Mouse (Mus musculus) testis, adult 2 months (tissue): ENCODE measurements around the gene Fcer1a. TPM values are rescaled to one million over a fixed set of nuclear protein-coding genes. Genes with fewer than 3 reads are reported as not detected.
"Not testable (repeated sequence)": the region's sequence is repeated elsewhere in the genome, so short reads cannot be mapped to it uniquely, and the experiment has no call there.

Experiments
- H3K27ac ChIP-seq: fragments of 200-500 bp; 2 replicates; pipeline ENCODE4 v1.5.1; 2012; ENCODE audit warnings: low read depth, low read length; ENCODE audit not compliant: control insufficient read depth, insufficient read depth
- H3K27me3 ChIP-seq: fragments of 200-500 bp; 2 replicates; pipeline ENCODE4 v1.6.1; 2012; ENCODE audit warnings: mild to moderate bottlenecking, low read length, moderate library complexity; ENCODE audit not compliant: control insufficient read depth, insufficient read depth
- H3K36me3 ChIP-seq: fragments of 200-500 bp; 2 replicates; pipeline ENCODE4 v1.6.1; 2012; ENCODE audit warnings: mild to moderate bottlenecking, low read length; ENCODE audit not compliant: control insufficient read depth, insufficient read depth
- H3K4me1 ChIP-seq: fragments of 200-500 bp; 2 replicates; pipeline ENCODE4 v1.6.1; 2012; ENCODE audit warnings: low read length; ENCODE audit not compliant: control insufficient read depth, insufficient read depth
- H3K4me3 ChIP-seq: fragments of 200-500 bp; 2 replicates; pipeline ENCODE4 v1.5.1; 2012; ENCODE audit warnings: low read depth, mild to moderate bottlenecking, low read length, moderate library complexity, mixed read lengths; ENCODE audit not compliant: control insufficient read depth
- CTCF ChIP-seq: fragments of 200-500 bp; IDR thresholded peaks from 2 replicates; pipeline ENCODE4 v1.5.1; 2012; ENCODE audit warnings: low read depth, mild to moderate bottlenecking, inconsistent platforms, low read length, moderate library complexity; ENCODE audit not compliant: control insufficient read depth, insufficient read depth, insufficient replicate concordance
- POLR2A ChIP-seq: fragments of 200-500 bp; IDR thresholded peaks from 2 replicates; pipeline ENCODE4 v1.6.1; 2012; ENCODE audit warnings: low read depth, mild to moderate bottlenecking, inconsistent platforms, low read length, moderate library complexity; ENCODE audit not compliant: control insufficient read depth
- polyA plus RNA-seq: library from polyadenylated mRNA; depleted of rRNA; stranded (reverse); fragments of >200 nt; gene quantifications from 2 replicates; pipeline ENCODE4 v1.2.3, GENCODE M21; 2012; rRNA removed

Gene Fcer1a
- not detected in 2 replicates for polyA plus RNA-seq

GRCm38 (mm10) chr1:173227081-173227480 lies at the start of gene Fcer1a:
Gene Fcer1a (minus strand): TSS chr1:173227214.
- H3K4me1 ChIP-seq: no peaks in the 10 kb centered on the region
- H3K27ac ChIP-seq: no peak within 1 kb of the TSS
- no peaks in the 10 kb centered on the region for H3K36me3 ChIP-seq
- no peaks in the 10 kb centered on the region for H3K27me3 ChIP-seq
- H3K4me3 ChIP-seq: no peak within 1 kb of the TSS
- TF ChIP-seq CTCF (no peak), POLR2A (no peak)

- Histone ChIP-seq H3K4me3 (no peak within 1 kb of the TSS), H3K27me3 (no peaks in the 10 kb centered on the region), H3K4me1 (no peaks in the 10 kb centered on the region), H3K36me3 (no peaks in the 10 kb centered on the region), H3K27ac (no peak within 1 kb of the TSS)
- no peak for TF ChIP-seq CTCF
- TF ChIP-seq POLR2A: no peak
Measured at GRCm38 (mm10) chr1:173265701-173266100, 38.7 kb upstream of the Fcer1a start, which contains the start of gene Olfr418. Gene Olfr418 (plus strand): TSS chr1:173266001.

GRCm38 (mm10) chr1:173249888-173250287 lies 22.9 kb upstream of the Fcer1a start:
- no peak for TF ChIP-seq CTCF
- Histone ChIP-seq H3K4me3 (no peak overlapping the region), H3K36me3 (no peaks in the 10 kb centered on the region), H3K27ac (no peak overlapping the region), H3K27me3 (no peaks in the 10 kb centered on the region), H3K4me1 (no peaks in the 10 kb centered on the region)

DNA sequence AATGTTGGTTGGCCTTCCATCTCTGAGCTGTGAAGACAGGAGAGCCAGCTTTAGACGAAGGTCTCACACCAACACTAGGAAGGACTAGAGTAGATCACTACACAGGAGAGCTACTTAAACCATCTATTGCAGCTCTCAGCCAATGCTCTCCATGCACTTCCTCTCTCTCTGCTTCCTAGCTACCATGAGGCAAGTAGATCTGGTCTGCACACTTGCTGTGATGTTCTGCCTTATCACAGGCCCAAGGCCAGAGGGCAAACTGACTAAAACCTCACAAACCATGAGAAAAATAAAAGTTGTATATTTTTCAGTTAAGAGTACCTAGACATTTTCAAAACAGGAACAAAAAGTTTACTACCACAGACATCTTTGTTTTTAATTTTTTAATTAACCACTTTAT lies 10.0 kb upstream of the Fcer1a start:
- H3K27ac ChIP-seq, H3K4me3 ChIP-seq, H3K27me3 ChIP-seq, H3K36me3 ChIP-seq, H3K4me1 ChIP-seq: not testable (repeated sequence)

DNA sequence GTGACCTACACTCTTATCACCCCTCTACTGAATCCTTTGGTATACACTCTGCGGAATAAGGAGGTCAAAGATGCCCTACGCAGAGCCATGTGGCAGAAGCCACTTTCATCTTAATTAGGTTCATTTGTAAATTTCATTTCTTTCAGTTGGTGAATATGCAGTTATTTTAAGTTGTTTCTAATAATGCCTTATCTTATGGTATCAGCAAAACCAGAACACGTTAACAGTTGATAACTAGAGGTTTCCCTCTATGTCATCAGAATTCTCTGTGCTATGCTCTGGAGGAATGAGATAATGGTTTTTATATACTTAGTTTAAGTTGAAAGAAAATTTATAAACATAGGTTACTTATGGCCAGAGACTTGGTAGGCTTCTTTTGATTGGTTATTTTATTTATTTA lies 10.5 kb downstream of the Fcer1a start:
- no peak overlapping the region for H3K27ac ChIP-seq
- H3K4me1 ChIP-seq: no peaks in the 10 kb centered on the region
- no peak overlapping the region for H3K4me3 ChIP-seq
- no peaks in the 10 kb centered on the region for H3K27me3 ChIP-seq
- no peaks in the 10 kb centered on the region for H3K36me3 ChIP-seq
- TF ChIP-seq CTCF (no peak), POLR2A (no peak)

DNA sequence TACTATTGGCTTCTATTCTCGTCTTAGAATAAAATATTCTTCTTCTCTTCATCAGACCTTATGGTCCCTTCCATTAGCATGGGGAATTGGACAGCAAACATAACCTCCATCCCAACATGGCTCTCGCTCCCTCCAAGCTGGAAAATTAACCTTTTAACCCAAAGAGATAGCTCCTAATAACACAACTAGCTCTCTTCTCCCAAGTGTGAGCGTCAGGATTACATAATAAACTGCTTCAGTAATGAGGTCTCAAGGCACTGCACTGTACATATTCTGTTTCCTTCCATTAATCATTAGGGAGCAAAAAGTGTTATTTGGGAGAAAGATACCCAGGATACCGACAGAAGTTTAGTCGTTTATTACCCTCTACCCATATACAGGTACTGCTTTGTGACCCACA lies 14.9 kb downstream of the Fcer1a start, which contains the start of gene Olfr1404:
Gene Olfr1404, plus strand, starts transcription at position 301 of the 400 bp plus-strand sequence.
- Histone ChIP-seq H3K4me1 (no peaks in the 10 kb centered on the region), H3K27me3 (no peaks in the 10 kb centered on the region), H3K27ac (no peak within 1 kb of the TSS), H3K4me3 (no peak within 1 kb of the TSS), H3K36me3 (no peaks in the 10 kb centered on the region)
- TF ChIP-seq POLR2A: no peak
- no peak for TF ChIP-seq CTCF

DNA sequence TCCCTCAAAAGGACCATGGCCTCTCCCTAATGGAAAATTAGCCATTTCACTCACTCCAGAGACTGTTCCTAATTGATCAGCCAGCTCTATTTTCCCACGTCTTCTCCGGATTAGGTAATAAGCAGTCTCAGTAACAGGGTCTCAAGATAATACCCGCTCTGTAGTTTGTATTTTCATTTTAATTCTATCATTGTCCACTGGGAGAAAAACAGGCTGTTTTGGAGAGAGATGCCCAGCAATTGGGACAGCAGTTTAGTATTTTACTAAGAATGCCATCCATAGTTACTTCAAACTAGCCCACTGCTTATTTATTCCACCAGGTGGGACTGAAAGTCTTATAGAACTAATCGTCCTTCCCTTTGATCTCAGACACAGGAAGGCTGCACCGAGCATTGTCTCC lies 29.5 kb downstream of the Fcer1a start, which contains the start of gene Olfr218:
Gene Olfr218, plus strand, starts transcription at position 301 of the 400 bp plus-strand sequence.
- no peaks in the 10 kb centered on the region for H3K27me3 ChIP-seq
- no peaks in the 10 kb centered on the region for H3K4me1 ChIP-seq
- H3K27ac ChIP-seq: no peak within 1 kb of the TSS
- H3K4me3 ChIP-seq: no peak within 1 kb of the TSS
- no peak for TF ChIP-seq CTCF
- TF ChIP-seq POLR2A: no peak
- no peaks in the 10 kb centered on the region for H3K36me3 ChIP-seq

GRCm38 (mm10) chr1:173196359-173196758 lies 30.7 kb downstream of the Fcer1a start:
- Histone ChIP-seq H3K27me3 (no peaks in the 10 kb centered on the region), H3K27ac (no peak overlapping the region), H3K4me1 (no peaks in the 10 kb centered on the region), H3K4me3 (no peak overlapping the region), H3K36me3 (no peaks in the 10 kb centered on the region)
- no peak for TF ChIP-seq CTCF
- no peak for TF ChIP-seq POLR2A
